8 mouse cellular contexts compared by ENCODE assay signal in genomic region chr8:46508488-46509395, GRCm38 (mm10). TPM values are rescaled to one million over a fixed set of nuclear protein-coding genes. Genes with fewer than 3 reads are reported as not detected.
DNase-seq lines count a peak whose midpoint lies in the region; ATAC-seq lines count a peak whose summit lies in the region.

No protein-coding gene starts in this region.

- no peak overlapping the region for H3K9ac ChIP-seq in kidney, embryonic 16.5 days (replicated peaks; ENCODE audit: low read length)
- H3K9ac ChIP-seq in embryonic facial prominence, embryonic 14.5 days (ENCODE audit: low read depth, low read length): no peak overlapping the region
- H3K9ac ChIP-seq in forebrain, embryonic 11.5 days (ENCODE audit: low read length): no peak overlapping the region

- H3K4me2 ChIP-seq in kidney, embryonic 16.5 days (replicated peaks; ENCODE audit: low read depth, low read length): no peak overlapping the region
- H3K4me2 ChIP-seq in embryonic facial prominence, embryonic 14.5 days (ENCODE audit: low read depth, low read length): no peak overlapping the region
- H3K4me2 ChIP-seq in forebrain, embryonic 11.5 days (ENCODE audit: low read depth, low read length, severe bottlenecking): no peak overlapping the region

- H3K4me3 ChIP-seq in kidney, embryonic 16.5 days (ENCODE audit: low read length): no peak overlapping the region
- H3K4me3 ChIP-seq in embryonic facial prominence, embryonic 14.5 days (ENCODE audit: low read depth, low read length): no peak overlapping the region
- H3K4me3 ChIP-seq in forebrain, embryonic 11.5 days (ENCODE audit: low read depth, low read length): no peak overlapping the region

- WGBS in kidney, embryonic 16.5 days: 77% methylated on average over 14 of the region's 14 CpGs
- WGBS in embryonic facial prominence, embryonic 14.5 days: 70% methylated on average over 14 of the region's 14 CpGs
- 83% methylated on average over 14 of the region's 14 CpGs for WGBS in forebrain, embryonic 11.5 days

- H3K27ac ChIP-seq in kidney, embryonic 16.5 days (ENCODE audit: low read length): no peak overlapping the region
- H3K27ac ChIP-seq in embryonic facial prominence, embryonic 14.5 days (replicated peaks; ENCODE audit: low read depth, low read length): 0 out of 2 replicates have a peak overlapping the region, but pooled peaks have one; percentile 3
- no peak overlapping the region for H3K27ac ChIP-seq in forebrain, embryonic 11.5 days (ENCODE audit: low read depth, low read length)

- peak; percentile 14 for DNase-seq in adrenal gland, postnatal 14 days
- no peak for DNase-seq in adrenal gland, adult (ENCODE audit: inconsistent age in 2 of 2, low spot score in 1 of 2)
- DNase-seq in kidney, postnatal 10 days: peak; percentile 35
- DNase-seq in embryonic facial prominence, embryonic 14.5 days (ENCODE audit: low spot score): peak; percentile 44
- no peak for DNase-seq in forebrain, embryonic 11.5 days (ENCODE audit: low spot score)

- H3K27me3 ChIP-seq in kidney, embryonic 16.5 days (ENCODE audit: insufficient read depth, low read length): no peaks in the 10 kb centered on the region
- H3K27me3 ChIP-seq in embryonic facial prominence, embryonic 14.5 days (replicated peaks; ENCODE audit: control insufficient read depth, insufficient read depth, low read length): no peaks in the 10 kb centered on the region
- H3K27me3 ChIP-seq in forebrain, embryonic 11.5 days (ENCODE audit: control insufficient read depth, insufficient read depth, low read length): no peaks in the 10 kb centered on the region

- no peak for ATAC-seq in kidney, embryonic 16.5 days (ENCODE audit: low FRiP score, low TSS enrichment)
- ATAC-seq in embryonic facial prominence, embryonic 14.5 days (ENCODE audit: low read depth): no peak
- peak; percentile 48; the same call in 1 of the 2 replicates for ATAC-seq in neutrophil, adult 5-6 weeks (ENCODE audit: extremely low read depth, insufficient number of reproducible peaks, low FRiP score, poor library complexity, severe bottlenecking)
- no peak for ATAC-seq in forebrain, embryonic 11.5 days (replicated peaks; ENCODE audit: low FRiP score)
- ATAC-seq in frontal cortex, adult (ENCODE audit: low TSS enrichment): no peak; the same call in 1 of the 2 replicates

- no peaks in the 10 kb centered on the region for H3K9me3 ChIP-seq in kidney, embryonic 16.5 days (ENCODE audit: low read length)
- no peaks in the 10 kb centered on the region for H3K9me3 ChIP-seq in embryonic facial prominence, embryonic 14.5 days (ENCODE audit: control insufficient read depth, low read length)
- H3K9me3 ChIP-seq in forebrain, embryonic 11.5 days (ENCODE audit: control insufficient read depth, low read length): no peaks in the 10 kb centered on the region

- peaks cover 13% of the 10 kb centered on the region for H3K4me1 ChIP-seq in kidney, embryonic 16.5 days (ENCODE audit: insufficient read depth, low read length)
- H3K4me1 ChIP-seq in embryonic facial prominence, embryonic 14.5 days (ENCODE audit: control insufficient read depth, insufficient read depth, low read length): 0 out of 2 replicates have a peak, but pooled peaks cover 6% of the 10 kb centered on the region
- no peaks in the 10 kb centered on the region for H3K4me1 ChIP-seq in forebrain, embryonic 11.5 days (replicated peaks; ENCODE audit: control insufficient read depth, insufficient read depth, low read length)

- H3K36me3 ChIP-seq in kidney, embryonic 16.5 days (ENCODE audit: insufficient read depth, low read length): 0 out of 2 replicates have a peak, but pooled peaks cover 5% of the 10 kb centered on the region
- peaks cover 22% of the 10 kb centered on the region for H3K36me3 ChIP-seq in embryonic facial prominence, embryonic 14.5 days (ENCODE audit: control insufficient read depth, insufficient read depth, low read length)
- H3K36me3 ChIP-seq in forebrain, embryonic 11.5 days (ENCODE audit: control insufficient read depth, insufficient read depth, low read length): no peaks in the 10 kb centered on the region

RNA-seq across cellular contexts. Expression of gene Acsl1, which starts 37.9 kb away (rescaled TPM):
- total RNA-seq in adrenal gland, postnatal 14 days (2021): 631 and 851 TPM in 2 replicates
- 20.6 and 21.3 TPM in 2 replicates for polyA plus RNA-seq in kidney, embryonic 16.5 days (2015; fragmentation: Nextera tagmentation; extraction: Ambion mirVana)
- polyA plus RNA-seq in embryonic facial prominence, embryonic 14.5 days (2014; fragmentation: Nextera tagmentation; extraction: Ambion mirVana): 30.0 and 33.9 TPM in 2 replicates
- 57.7 and 77.8 TPM in 2 replicates for total RNA-seq in neutrophil, adult 5-6 weeks (2017)
- 6.2 and 6.7 TPM in 2 replicates for polyA plus RNA-seq in forebrain, embryonic 11.5 days (2014; fragmentation: Nextera tagmentation; extraction: Ambion mirVana)

RNA-seq across cellular contexts. Expression of gene Cenpu, which starts 43.1 kb away (rescaled TPM):
- 5.6 and 6.9 TPM in 2 replicates for total RNA-seq in adrenal gland, postnatal 14 days (2021)
- polyA plus RNA-seq in kidney, embryonic 16.5 days (2015; fragmentation: Nextera tagmentation; extraction: Ambion mirVana): 17.2 and 18.2 TPM in 2 replicates
- polyA plus RNA-seq in embryonic facial prominence, embryonic 14.5 days (2014; fragmentation: Nextera tagmentation; extraction: Ambion mirVana): 12.4 and 16.8 TPM in 2 replicates
- 5.9 and 10.5 TPM in 2 replicates for total RNA-seq in neutrophil, adult 5-6 weeks (2017)
- polyA plus RNA-seq in forebrain, embryonic 11.5 days (2014; fragmentation: Nextera tagmentation; extraction: Ambion mirVana): 32.6 and 35.2 TPM in 2 replicates

Comparison
In these comparisons a context has a peak if more than half of its experiments do, and no peak if none do; other contexts are left out.
1. DNase-seq: peak in adrenal gland, postnatal 14 days (single experiment), kidney, postnatal 10 days (single experiment) and embryonic facial prominence, embryonic 14.5 days (single experiment); none in adrenal gland, adult (0 of 2) and forebrain, embryonic 11.5 days (single experiment).